Mouse (Mus musculus): Measurements from ENCODE around the gene Slc6a12. TPM values are rescaled to one million over a fixed set of nuclear protein-coding genes. Genes with fewer than 3 reads are reported as not detected.

Gene Slc6a12
- 0.08 and 1.1 TPM in 2 replicates for polyA plus RNA-seq (2012; rRNA removed; ENCODE audit: low replicate concordance)

GRCm38 (mm10) chr6:121343026-121343770 lies at the start of gene Slc6a12:
Slc6a12 (plus strand) TSS chr6:121343076.

GRCm38 (mm10) chr6:121299954-121300353 lies 42.9 kb upstream of the Slc6a12 start, which contains the start of gene Slc6a13:
Slc6a13 (plus strand) TSS chr6:121300227.

Other genes starting within 250 kb of the Slc6a12 start
- 5.2 and 8.1 TPM in 2 replicates for gene Mical3, start 212.1 kb upstream of the Slc6a12 start, polyA plus RNA-seq (2012; rRNA removed; ENCODE audit: low replicate concordance)
- gene Pex26, start 159.4 kb upstream of the Slc6a12 start, polyA plus RNA-seq (2012; rRNA removed; ENCODE audit: low replicate concordance) = 11.7 and 16.9 TPM in 2 replicates
- 0.08 and 0.19 TPM in 2 replicates for gene Tuba8, start 132.4 kb upstream of the Slc6a12 start, polyA plus RNA-seq (2012; rRNA removed; ENCODE audit: low replicate concordance)
- 2.2 and 10.1 TPM in 2 replicates for gene Usp18, start 97.2 kb upstream of the Slc6a12 start, polyA plus RNA-seq (2012; rRNA removed; ENCODE audit: low replicate concordance)
- 0.39 and 0.83 TPM in 2 replicates for gene Slc6a13, start 42.8 kb upstream of the Slc6a12 start, polyA plus RNA-seq (2012; rRNA removed; ENCODE audit: low replicate concordance)
- 0.20 and 0.40 TPM in 2 replicates for gene Iqsec3, start 130.6 kb downstream of the Slc6a12 start, polyA plus RNA-seq (2012; rRNA removed; ENCODE audit: low replicate concordance)